Mouse (Mus musculus): ENCODE results near the gene Sbp. TPM values are rescaled to one million over a fixed set of nuclear protein-coding genes. Genes with fewer than 3 reads are reported as not detected.
"Not testable (repeated sequence)": the region's sequence is repeated elsewhere in the genome, so short reads cannot be mapped to it uniquely, and the experiment has no call there.

Sbp gene
- not detected in 2 replicates for polyA plus RNA-seq (2016; fragmentation: Nextera tagmentation; extraction: Ambion mirVana)

- no peaks in the 10 kb centered on the region for H3K4me1 ChIP-seq
- ATAC-seq (ENCODE audit: low FRiP score, low read depth): no peak
- H3K36me3 ChIP-seq: no peaks in the 10 kb centered on the region
- no peaks in the 10 kb centered on the region for H3K27me3 ChIP-seq (replicated peaks)
- H3K9ac ChIP-seq: no peak within 1 kb of the TSS
- H3K4me2 ChIP-seq (replicated peaks): no peak within 1 kb of the TSS
- no peak within 1 kb of the TSS for H3K27ac ChIP-seq
- no peaks in the 10 kb centered on the region for H3K9me3 ChIP-seq
- no peak within 1 kb of the TSS for H3K4me3 ChIP-seq
Observed at GRCm38 (mm10) chr17:23941372-23941771, at the start of gene Sbp. Gene Sbp (plus strand): TSS chr17:23941672.

- H3K4me3 ChIP-seq; H3K9ac ChIP-seq; H3K9me3 ChIP-seq; H3K4me2 ChIP-seq (replicated peaks); H3K36me3 ChIP-seq; H3K4me1 ChIP-seq; H3K27me3 ChIP-seq (replicated peaks); ATAC-seq (ENCODE audit: low FRiP score, low read depth); H3K27ac ChIP-seq: not testable (repeated sequence)
- WGBS: 74% methylated on average over 4 of the region's 4 CpGs
Observed at GRCm38 (mm10) chr17:23917158-23917557, 24.3 kb upstream of the Sbp start, which contains the start of gene Dcpp3. Gene Dcpp3 (plus strand): TSS chr17:23917458.

- no peaks in the 10 kb centered on the region for H3K27me3 ChIP-seq (replicated peaks)
- H3K4me1 ChIP-seq: peaks cover 8% of the 10 kb centered on the region
- H3K36me3 ChIP-seq: no peaks in the 10 kb centered on the region
- WGBS: under 1% methylated on average over 29 of the region's 29 CpGs
- H3K4me2 ChIP-seq (replicated peaks): peak overlapping the region; percentile 65
- peak overlapping the region; percentile 43 for H3K4me3 ChIP-seq
- ATAC-seq (ENCODE audit: low FRiP score, low read depth): peak; percentile 97
- no peaks in the 10 kb centered on the region for H3K9me3 ChIP-seq
- peak overlapping the region; percentile 71 for H3K27ac ChIP-seq
- peak overlapping the region; percentile 39 for H3K9ac ChIP-seq
Observed at GRCm38 (mm10) chr17:23924531-23925007, 16.9 kb upstream of the Sbp start.

GRCm38 (mm10) chr17:23925090-23925493, 16.4 kb upstream of the Sbp start:
- Histone ChIP-seq H3K27ac (peak overlapping the region; percentile 71), H3K4me1 (peaks cover 8% of the 10 kb centered on the region), H3K27me3 (replicated peaks) (no peaks in the 10 kb centered on the region), H3K4me3 (peak overlapping the region; percentile 43), H3K9me3 (no peaks in the 10 kb centered on the region), H3K4me2 (replicated peaks) (peak overlapping the region; percentile 65), H3K9ac (peak overlapping the region; percentile 39), H3K36me3 (no peaks in the 10 kb centered on the region)
- under 1% methylated on average over 14 of the region's 14 CpGs for WGBS
- ATAC-seq (ENCODE audit: low FRiP score, low read depth): peak; percentile 94

GRCm38 (mm10) chr17:23931157-23931556, 10.3 kb upstream of the Sbp start:
- no peaks in the 10 kb centered on the region for H3K4me1 ChIP-seq

GRCm38 (mm10) chr17:23947486-23947885, 6.0 kb downstream of the Sbp start:
- H3K9ac ChIP-seq; H3K27me3 ChIP-seq (replicated peaks); H3K9me3 ChIP-seq; H3K27ac ChIP-seq; H3K36me3 ChIP-seq; ATAC-seq (ENCODE audit: low FRiP score, low read depth); H3K4me1 ChIP-seq; H3K4me2 ChIP-seq (replicated peaks); H3K4me3 ChIP-seq: not testable (repeated sequence)
- WGBS: 81% methylated on average over 4 of the region's 4 CpGs

More at GRCm38 (mm10) chr17:23931157-23931556, 10.3 kb upstream of the Sbp start:
- Histone ChIP-seq H3K4me3 (no peak overlapping the region), H3K9me3 (no peaks in the 10 kb centered on the region), H3K9ac (no peak overlapping the region), H3K27me3 (replicated peaks) (no peaks in the 10 kb centered on the region), H3K36me3 (no peaks in the 10 kb centered on the region), H3K4me2 (replicated peaks) (no peak overlapping the region), H3K27ac (no peak overlapping the region)
- WGBS: 86% methylated on average over 5 of the region's 5 CpGs
- no peak for ATAC-seq (ENCODE audit: low FRiP score, low read depth)

- Histone ChIP-seq H3K4me3 (no peak overlapping the region), H3K36me3 (no peaks in the 10 kb centered on the region), H3K27me3 (replicated peaks) (no peaks in the 10 kb centered on the region), H3K9ac (no peak overlapping the region), H3K4me2 (replicated peaks) (no peak overlapping the region), H3K9me3 (no peaks in the 10 kb centered on the region), H3K4me1 (no peaks in the 10 kb centered on the region), H3K27ac (no peak overlapping the region)
- 80% methylated on average over 2 of the region's 2 CpGs for WGBS
- ATAC-seq (ENCODE audit: low FRiP score, low read depth): no peak
Observed at GRCm38 (mm10) chr17:23949068-23949467, 7.6 kb downstream of the Sbp start.

- H3K9me3 ChIP-seq; H3K36me3 ChIP-seq; H3K4me2 ChIP-seq (replicated peaks); H3K4me1 ChIP-seq; H3K27ac ChIP-seq; H3K27me3 ChIP-seq (replicated peaks); ATAC-seq (ENCODE audit: low FRiP score, low read depth); H3K4me3 ChIP-seq; H3K9ac ChIP-seq: not testable (repeated sequence)
- WGBS: 82% methylated on average over 4 of the region's 4 CpGs
Observed at GRCm38 (mm10) chr17:23950828-23951227, 9.4 kb downstream of the Sbp start.

- H3K4me1 ChIP-seq: no peaks in the 10 kb centered on the region
- H3K27ac ChIP-seq: no peak within 1 kb of the TSS
- no peak for ATAC-seq (ENCODE audit: low FRiP score, low read depth)
- 76% methylated on average over 5 of the region's 5 CpGs for WGBS
- no peak within 1 kb of the TSS for H3K4me2 ChIP-seq (replicated peaks)
- no peaks in the 10 kb centered on the region for H3K36me3 ChIP-seq
- H3K4me3 ChIP-seq: no peak within 1 kb of the TSS
- H3K27me3 ChIP-seq (replicated peaks): no peaks in the 10 kb centered on the region
- no peaks in the 10 kb centered on the region for H3K9me3 ChIP-seq
- no peak within 1 kb of the TSS for H3K9ac ChIP-seq
Observed at GRCm38 (mm10) chr17:23955174-23955573, 13.7 kb downstream of the Sbp start, which contains the start of gene Sbpl. Gene Sbpl (minus strand): TSS chr17:23955274.

- Histone ChIP-seq H3K36me3 (no peaks in the 10 kb centered on the region), H3K27me3 (replicated peaks) (no peaks in the 10 kb centered on the region)
Observed at GRCm38 (mm10) chr17:23960084-23960738, 18.7 kb downstream of the Sbp start.

GRCm38 (mm10) chr17:23961573-23962122, 20.2 kb downstream of the Sbp start:
- Histone ChIP-seq H3K4me1 (no peaks in the 10 kb centered on the region), H3K36me3 (no peaks in the 10 kb centered on the region), H3K27me3 (replicated peaks) (no peaks in the 10 kb centered on the region), H3K9me3 (no peaks in the 10 kb centered on the region), H3K4me3 (no peak overlapping the region), H3K9ac (no peak overlapping the region), H3K27ac (no peak overlapping the region), H3K4me2 (replicated peaks) (no peak overlapping the region)
- no peak for ATAC-seq (ENCODE audit: low FRiP score, low read depth)
- WGBS: 27% methylated on average over 4 of the region's 4 CpGs

More at GRCm38 (mm10) chr17:23960084-23960738, 18.7 kb downstream of the Sbp start:
- no peak overlapping the region for H3K27ac ChIP-seq
- ATAC-seq (ENCODE audit: low FRiP score, low read depth): peak; percentile 93
- H3K4me3 ChIP-seq: no peak overlapping the region
- no peaks in the 10 kb centered on the region for H3K9me3 ChIP-seq
- H3K9ac ChIP-seq: no peak overlapping the region
- 44% methylated on average over 3 of the region's 3 CpGs for WGBS
- H3K4me1 ChIP-seq: no peaks in the 10 kb centered on the region
- no peak overlapping the region for H3K4me2 ChIP-seq (replicated peaks)

- no peaks in the 10 kb centered on the region for H3K36me3 ChIP-seq
- no peaks in the 10 kb centered on the region for H3K4me1 ChIP-seq
- H3K27me3 ChIP-seq (replicated peaks): no peaks in the 10 kb centered on the region
- no peak overlapping the region for H3K4me3 ChIP-seq
- no peak for ATAC-seq (ENCODE audit: low FRiP score, low read depth)
- H3K4me2 ChIP-seq (replicated peaks): no peak overlapping the region
- H3K9ac ChIP-seq: no peak overlapping the region
- no peaks in the 10 kb centered on the region for H3K9me3 ChIP-seq
- WGBS: 33% methylated on average over 6 of the region's 6 CpGs
- H3K27ac ChIP-seq: no peak overlapping the region
Observed at GRCm38 (mm10) chr17:23965805-23966425, 24.4 kb downstream of the Sbp start.
